Mouse (Mus musculus) kidney, adult 2 months (tissue): ENCODE data around the gene Plekha5.

Experiments used
- CTCF ChIP-seq: fragments of 200-500 bp; conservative IDR thresholded peaks from 2 replicates; pipeline ENCODE4 v1.5.1; 2011; ENCODE audit warnings: low read depth, mild to moderate bottlenecking, control low read depth, low read length, moderate library complexity, mixed read lengths; ENCODE audit not compliant: insufficient read depth, insufficient read length
- POLR2A ChIP-seq: fragments of 200-500 bp; IDR thresholded peaks from one replicate; pipeline ENCODE4 v1.6.1; 2011; ENCODE audit warnings: low read depth, low read length, control low read depth

GRCm38 (mm10) chr6:140559411-140559810, 135.6 kb downstream of the Plekha5 start:
- TF ChIP-seq POLR2A: no peak
- no peak for TF ChIP-seq CTCF
